Mouse (Mus musculus): ENCODE measurements around the gene Gltpd2.
"Not testable (repeated sequence)": the region's sequence is repeated elsewhere in the genome, so short reads cannot be mapped to it uniquely, and the experiment has no call there.

The Gltpd2 gene

GRCm38 (mm10) chr11:70518923-70519322 is at the start of gene Gltpd2:
Gltpd2 (plus strand) TSS chr11:70519196.
- in situ Hi-C loops (cut with MseI, MboI) = loop anchor here in 1 of 2 experiments (10.0 kb wide), 1 partner anchor 106 kb away; no protein-coding TSS in a partner anchor

- in situ Hi-C loops (cut with MseI, MboI) = no loop called here
Observed at GRCm38 (mm10) chr11:70469764-70470163, 49.2 kb upstream of the Gltpd2 start.

GRCm38 (mm10) chr11:70472716-70473115 is 46.3 kb upstream of the Gltpd2 start:
- in situ Hi-C loops (cut with MseI, MboI) = no loop called here

GRCm38 (mm10) chr11:70473291-70473690 is 45.7 kb upstream of the Gltpd2 start:
- in situ Hi-C loops (cut with MseI, MboI) = not testable (repeated sequence)

GRCm38 (mm10) chr11:70474872-70475534 is 44.0 kb upstream of the Gltpd2 start:
- in situ Hi-C loops (cut with MseI, MboI) = no loop called here

- in situ Hi-C loops (cut with MseI, MboI) = no loop called here
Observed at GRCm38 (mm10) chr11:70485498-70485897, 33.5 kb upstream of the Gltpd2 start.

GRCm38 (mm10) chr11:70487816-70488215 is 31.2 kb upstream of the Gltpd2 start:
- in situ Hi-C loops (cut with MseI, MboI) = no loop called here

- in situ Hi-C loops (cut with MseI, MboI) = no loop called here
Observed at GRCm38 (mm10) chr11:70489138-70489537, 29.9 kb upstream of the Gltpd2 start.

GRCm38 (mm10) chr11:70489684-70490083 is 29.3 kb upstream of the Gltpd2 start:
- in situ Hi-C loops (cut with MseI, MboI) = no loop called here

- in situ Hi-C loops (cut with MseI, MboI) = loop anchor here in 1 of 2 experiments (5.0 kb wide), 1 partner anchor 88 kb away; the partner anchor contains the start of gene Pelp1
Observed at GRCm38 (mm10) chr11:70499566-70500475, 19.2 kb upstream of the Gltpd2 start.

- in situ Hi-C loops (cut with MseI, MboI) = loop anchor here in 1 of 2 experiments (5.0 kb wide), 1 partner anchor 88 kb away; the partner anchor contains the start of gene Pelp1
Observed at GRCm38 (mm10) chr11:70500476-70500812, 18.6 kb upstream of the Gltpd2 start.

GRCm38 (mm10) chr11:70502018-70502417 is 17.0 kb upstream of the Gltpd2 start:
- in situ Hi-C loops (cut with MseI, MboI) = loop anchor here in 1 of 2 experiments (5.0 kb wide), 1 partner anchor 90 kb away; the partner anchor contains the start of gene Pelp1

- in situ Hi-C loops (cut with MseI, MboI) = loop anchor here (5.0 kb wide), 2 partner anchors 88 to 93 kb away; partner anchors contain the start of gene Pelp1 (in 1 of the 2)
Observed at GRCm38 (mm10) chr11:70504970-70505369, 14.0 kb upstream of the Gltpd2 start, which contains the start of gene Tm4sf5. Tm4sf5 (plus strand) TSS chr11:70505244.

- in situ Hi-C loops (cut with MseI, MboI) = loop anchor here in 1 of 2 experiments (5.0 kb wide), 1 partner anchor 89 kb away; no protein-coding TSS in a partner anchor
Observed at GRCm38 (mm10) chr11:70506385-70506784, 12.6 kb upstream of the Gltpd2 start.

- in situ Hi-C loops (cut with MseI, MboI) = loop anchor here in 1 of 2 experiments (5.0 kb wide), 1 partner anchor 90 kb away; no protein-coding TSS in a partner anchor
Observed at GRCm38 (mm10) chr11:70506962-70507515, 12.0 kb upstream of the Gltpd2 start.

- in situ Hi-C loops (cut with MseI, MboI) = loop anchor here in 1 of 2 experiments (5.0 to 10.0 kb wide), 2 partner anchors 93 to 115 kb away; no protein-coding TSS in a partner anchor
Observed at GRCm38 (mm10) chr11:70509753-70510564, 9.0 kb upstream of the Gltpd2 start.

- in situ Hi-C loops (cut with MseI, MboI) = loop anchor here in 1 of 2 experiments (10.0 kb wide), 1 partner anchor 114 kb away; no protein-coding TSS in a partner anchor
Observed at GRCm38 (mm10) chr11:70511242-70511641, 7.8 kb upstream of the Gltpd2 start.

- in situ Hi-C loops (cut with MseI, MboI) = loop anchor here in 1 of 2 experiments (10.0 kb wide), 1 partner anchor 113 kb away; no protein-coding TSS in a partner anchor
Observed at GRCm38 (mm10) chr11:70511825-70512224, 7.2 kb upstream of the Gltpd2 start.

GRCm38 (mm10) chr11:70512709-70513342 is 6.2 kb upstream of the Gltpd2 start:
- in situ Hi-C loops (cut with MseI, MboI) = loop anchor here in 1 of 2 experiments (10.0 kb wide), 1 partner anchor 112 kb away; no protein-coding TSS in a partner anchor

- in situ Hi-C loops (cut with MseI, MboI) = loop anchor here in 1 of 2 experiments (10.0 kb wide), 1 partner anchor 111 kb away; no protein-coding TSS in a partner anchor
Observed at GRCm38 (mm10) chr11:70513520-70513919, 5.5 kb upstream of the Gltpd2 start.

All from mouse trophoblast stem cell (cell line).